Mouse (Mus musculus): ENCODE data around the gene Scp2.

DNA sequence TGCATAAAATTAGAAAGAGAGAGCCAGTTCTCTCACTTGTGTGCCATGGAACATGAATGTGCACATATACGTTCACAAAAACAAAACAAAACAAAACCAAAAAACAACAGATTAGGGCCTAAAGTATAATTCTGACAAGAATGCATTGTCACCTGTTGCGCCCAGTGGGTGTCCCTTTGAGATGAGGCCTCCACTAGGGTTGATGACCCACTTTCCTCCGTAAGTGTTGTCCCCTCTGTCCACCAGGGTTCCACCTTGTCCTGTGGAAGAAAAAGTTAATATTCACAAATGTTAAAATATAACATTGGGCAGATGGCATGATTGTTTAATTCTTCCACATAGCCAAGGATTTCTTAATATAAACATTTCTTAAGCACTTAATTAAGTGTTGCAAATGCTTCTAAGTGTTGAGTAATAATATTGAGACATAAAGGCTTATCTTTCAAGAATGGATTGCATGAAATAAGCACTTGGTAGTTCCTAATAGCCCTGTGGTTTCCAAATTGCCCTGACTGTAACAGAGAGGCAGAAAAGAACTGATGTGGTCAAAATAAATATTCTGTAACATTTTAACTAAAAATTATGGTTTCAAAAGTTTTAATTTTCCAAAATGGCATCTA is 70.5 kb downstream of the Scp2 start:
- TF ChIP-seq POLR2A (IDR thresholded peaks at IDR 0.05; ENCODE audit: control insufficient read depth, low read depth, low read length) (no peak), CTCF (IDR thresholded peaks at IDR 0.05; ENCODE audit: control insufficient read depth, insufficient read depth, insufficient replicate concordance, low read depth, low read length) (no peak)
